ENCODE assay signal across 20 mouse cellular contexts in genomic region chr5:14167776-14168175, GRCm38 (mm10).
A peak's percentile ranks its signal among the peaks of the same experiment; 100 is the strongest.
DNase-seq lines count a peak whose midpoint lies in the region; ATAC-seq and TF ChIP-seq lines count a peak whose summit lies in the region.
"Had no signal": no experiment of that assay in that cellular context is flagged by ENCODE, and none has a peak within 500 bp of the region (broad histone marks: within the 10 kb centered on the region; RNA-seq: fewer than 3 reads in every experiment).

No protein-coding gene starts in this region.

- no peak for DNase-seq in left cerebral cortex, adult 2 months (ENCODE audit: extremely low spot score in 1 of 2, low spot score in 2 of 2)
- DNase-seq in left cerebral cortex, postnatal 14 days (ENCODE audit: low spot score in 2 of 2): no peak
- DNase-seq in A20 (ENCODE audit: low read depth, low spot score) (peak; percentile 7), MEL (ENCODE audit: low read depth, low spot score) (peak; percentile 24)
- peak; percentile 9 for DNase-seq in fibroblast of lung, adult 2 months (ENCODE audit: low read depth)
- no peak for DNase-seq in cerebellum, adult 11-12 months
- DNase-seq: adrenal gland, postnatal 10 days; cerebellum, adult 2 months; gastrocnemius, postnatal 10 days; heart, postnatal 14 days; kidney, adult 8-10 months; spleen, adult 18-20 months; thymus, postnatal 36 days had no signal

- no peak overlapping the region for H3K4me3 ChIP-seq in left cerebral cortex, adult 2 months
- H3K4me3 ChIP-seq in MEL (ENCODE audit: control insufficient read depth in 1 of 2, insufficient read depth in 1 of 2, low read depth in 2 of 2, low read length in 2 of 2): no peak overlapping the region
- no peak overlapping the region for H3K4me3 ChIP-seq in forebrain, embryonic 16.5 days (replicated peaks; ENCODE audit: low read length)
- H3K4me3 ChIP-seq: erythroblast, embryonic 14.5 days; hindbrain, embryonic 15.5 days; limb, embryonic 15.5 days; lung, embryonic 15.5 days; myocyte had no signal

- H3K27me3 ChIP-seq in MEL (ENCODE audit: control insufficient read depth in 1 of 2, insufficient read depth in 2 of 2, low read length in 2 of 2): no peaks in the 10 kb centered on the region
- no peaks in the 10 kb centered on the region for H3K27me3 ChIP-seq in forebrain, embryonic 16.5 days (replicated peaks; ENCODE audit: control insufficient read depth, insufficient read depth, low read length)
- H3K27me3 ChIP-seq: CH12.LX; hindbrain, embryonic 15.5 days; limb, embryonic 15.5 days; lung, embryonic 15.5 days had no signal

- ATAC-seq in forebrain, embryonic 16.5 days: no peak

- no peaks in the 10 kb centered on the region for H3K4me1 ChIP-seq in MEL (ENCODE audit: control insufficient read depth in 1 of 2, insufficient read depth in 2 of 2, low read length in 2 of 2)
- no peaks in the 10 kb centered on the region for H3K4me1 ChIP-seq in forebrain, embryonic 16.5 days (replicated peaks; ENCODE audit: control insufficient read depth, insufficient read depth, low read length)
- H3K4me1 ChIP-seq: hindbrain, embryonic 15.5 days; limb, embryonic 15.5 days had no signal

- TF ChIP-seq POLR2A in MEL (IDR thresholded peaks at IDR 0.05; ENCODE audit: control insufficient read depth in 1 of 2, insufficient read depth in 1 of 2, low read depth in 1 of 2, low read length in 2 of 2, poor library complexity in 1 of 2): no peak

- 71% methylated on average over 3 of the region's 3 CpGs for WGBS in forebrain, embryonic 16.5 days

- H3K79me2 ChIP-seq in MEL (ENCODE audit: control insufficient read depth, insufficient read depth, low read length, poor library complexity): no peaks in the 10 kb centered on the region

- H3K9me3 ChIP-seq in MEL (replicated peaks; ENCODE audit: insufficient read depth, low read length): no peaks in the 10 kb centered on the region
- H3K9me3 ChIP-seq in forebrain, embryonic 16.5 days (ENCODE audit: control insufficient read depth, low read length): no peaks in the 10 kb centered on the region
- H3K9me3 ChIP-seq: hindbrain, embryonic 15.5 days; limb, embryonic 15.5 days; lung, embryonic 15.5 days had no signal

- no peak overlapping the region for H3K4me2 ChIP-seq in forebrain, embryonic 16.5 days (ENCODE audit: low read length)
- H3K4me2 ChIP-seq: hindbrain, embryonic 15.5 days; limb, embryonic 15.5 days; lung, embryonic 15.5 days had no signal

- no peak overlapping the region for H3K27ac ChIP-seq in left cerebral cortex, adult 2 months
- no peak overlapping the region for H3K27ac ChIP-seq in MEL (ENCODE audit: control insufficient read depth, low read depth, low read length)
- no peak overlapping the region for H3K27ac ChIP-seq in forebrain, embryonic 16.5 days (ENCODE audit: low read length)
- H3K27ac ChIP-seq: hindbrain, embryonic 15.5 days; limb, embryonic 15.5 days; lung, embryonic 15.5 days had no signal

- H3K9ac ChIP-seq in MEL (ENCODE audit: control insufficient read depth, low read depth, low read length, poor library complexity, severe bottlenecking): no peak overlapping the region
- no peak overlapping the region for H3K9ac ChIP-seq in forebrain, embryonic 16.5 days (replicated peaks; ENCODE audit: low read depth, low read length)
- H3K9ac ChIP-seq: hindbrain, embryonic 15.5 days; limb, embryonic 15.5 days; lung, embryonic 15.5 days had no signal

- intact Hi-C loops in left cerebral cortex, adult 2 months (cut with DNase I): no loop called here
- intact Hi-C loops in left cerebral cortex, postnatal 14 days (cut with DNase I): no loop called here

- no peak for TF ChIP-seq EP300 in MEL (IDR thresholded peaks at IDR 0.05; ENCODE audit: low read depth in 1 of 2, low read length in 2 of 2)

- TF ChIP-seq CTCF in left cerebral cortex, adult 2 months (IDR thresholded peaks at IDR 0.05): peak; percentile 16; the same call in 1 of the 2 replicates
- TF ChIP-seq CTCF in MEL (IDR thresholded peaks at IDR 0.05 in 2 of 3, conservative IDR thresholded peaks at IDR 0.05 in 1 of 3; ENCODE audit: control insufficient read depth in 1 of 3, insufficient read depth in 1 of 3, low read depth in 2 of 3, low read length in 3 of 3, poor library complexity in 1 of 3, severe bottlenecking in 1 of 3): peak in 2 of 3 experiments; percentile 25 to 29; a peak in 2 of 6 replicates

- H3K36me3 ChIP-seq in MEL (ENCODE audit: control insufficient read depth in 1 of 2, insufficient read depth in 2 of 2, low read length in 2 of 2): no peaks in the 10 kb centered on the region
- H3K36me3 ChIP-seq in forebrain, embryonic 16.5 days (ENCODE audit: control insufficient read depth, insufficient read depth): no peaks in the 10 kb centered on the region
- H3K36me3 ChIP-seq: hindbrain, embryonic 15.5 days; limb, embryonic 15.5 days; lung, embryonic 15.5 days had no signal

- no peak for TF ChIP-seq RAD21 in MEL (IDR thresholded peaks at IDR 0.05; ENCODE audit: low read depth, low read length)

TF ChIP-seq in MEL, 35 proteins besides CTCF, POLR2A, EP300 and RAD21:
- no peak for TF ChIP-seq GATA1 (IDR thresholded peaks at IDR 0.05; ENCODE audit: low read depth, low read length)
- TF ChIP-seq USF1 (IDR thresholded peaks at IDR 0.05; ENCODE audit: low read depth, low read length): no peak
- TF ChIP-seq HCFC1 (IDR thresholded peaks at IDR 0.05; ENCODE audit: low read depth, low read length): no peak
- no peak for TF ChIP-seq ETS1 (IDR thresholded peaks at IDR 0.05; ENCODE audit: low read depth, low read length)
- TF ChIP-seq MXI1 (IDR thresholded peaks at IDR 0.05; ENCODE audit: low read depth, low read length): no peak
- TF ChIP-seq POLR2AphosphoS2 (IDR thresholded peaks at IDR 0.05; ENCODE audit: low read length): no peak
TF ChIP-seq in MEL: peak in this region for 0.

Comparison
In these comparisons a context has a peak if more than half of its experiments do, and no peak if none do; other contexts are left out.
1. DNase-seq: peak in A20 (single experiment), MEL (single experiment) and fibroblast of lung, adult 2 months (single experiment); none in left cerebral cortex, adult 2 months (0 of 2), left cerebral cortex, postnatal 14 days (0 of 2) and cerebellum, adult 11-12 months (single experiment).